Mouse (Mus musculus) heart, adult 2 months (tissue): Measurements from ENCODE around the gene Pld3.

Experiments
- CTCF ChIP-seq: fragments of 200-600 bp; IDR thresholded peaks from 2 replicates; pipeline ENCODE4 v1.8.1; 2022; ENCODE audit warnings: antibody characterized with exemption, mild to moderate bottlenecking, moderate library complexity
- EP300 ChIP-seq: fragments of 200-500 bp; IDR thresholded peaks from 2 replicates; pipeline ENCODE4 v1.6.1; 2011; ENCODE audit warnings: low read depth, low read length, control low read depth; ENCODE audit not compliant: insufficient read depth
- POLR2A ChIP-seq: fragments of 200-500 bp; IDR thresholded peaks from 2 replicates; pipeline ENCODE4 v1.6.1; 2011; ENCODE audit warnings: mild to moderate bottlenecking, low read depth, low read length, control low read depth; ENCODE audit not compliant: insufficient read depth

DNA sequence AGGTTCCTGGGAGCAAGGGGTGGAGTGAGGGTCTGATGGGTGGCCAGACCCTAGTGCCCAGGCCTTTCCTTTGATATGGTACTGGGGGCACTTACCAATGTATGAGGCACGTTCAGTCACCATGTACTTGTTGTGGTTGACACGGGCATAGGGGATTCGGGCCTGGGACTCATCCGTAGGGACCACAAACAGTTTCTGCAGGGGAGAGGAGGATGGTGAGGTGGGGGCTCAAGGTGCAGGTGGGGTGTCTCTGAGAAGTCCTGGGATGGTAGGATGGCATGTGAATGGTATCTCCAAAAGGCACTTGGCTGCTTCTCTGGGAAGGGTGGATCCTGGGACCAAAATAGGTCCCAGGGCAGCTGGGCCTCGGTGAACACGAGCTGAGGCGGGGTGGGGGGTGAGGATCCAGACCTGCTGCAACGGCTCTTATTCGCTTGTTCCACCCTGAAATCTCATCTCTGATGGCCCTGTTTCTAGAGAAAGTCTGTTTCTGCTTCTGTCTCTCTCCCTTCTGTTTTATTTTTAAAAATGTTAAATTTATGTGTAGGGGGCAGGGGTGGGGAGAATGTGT, 20.5 kb downstream of the Pld3 start:
- TF ChIP-seq CTCF (no peak), POLR2A (no peak), EP300 (no peak)
